8 mouse cellular contexts compared by ENCODE assay signal in the genomic region with DNA sequence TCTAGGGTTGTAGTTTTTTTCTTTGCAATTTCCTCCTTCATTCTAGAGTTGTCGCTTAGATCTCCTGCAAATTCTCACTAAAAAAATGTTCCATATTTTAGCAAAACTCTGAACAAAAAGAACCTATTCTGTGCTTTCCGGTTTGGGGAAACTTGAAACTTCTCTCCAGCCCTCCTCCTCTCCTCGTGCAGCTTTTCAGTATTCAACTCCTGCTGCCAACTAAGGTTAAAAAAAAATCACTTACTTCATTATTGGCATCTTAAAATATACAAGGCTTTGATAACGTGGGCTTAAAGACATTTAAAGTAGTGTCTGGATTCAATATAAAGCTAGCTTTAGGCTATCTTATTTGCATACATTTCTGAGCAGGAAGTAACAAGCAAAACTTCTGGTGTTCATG. TPM values are rescaled to one million over a fixed set of nuclear protein-coding genes. Genes with fewer than 3 reads are reported as not detected.
DNase-seq lines count a peak whose midpoint lies in the region; ATAC-seq lines count a peak whose summit lies in the region.

No protein-coding gene starts in this region.

- H3K9ac ChIP-seq in heart, embryonic 16.5 days (ENCODE audit: low read length): peak overlapping the region; percentile 61
- H3K9ac ChIP-seq in hindbrain, embryonic 12.5 days: no peak overlapping the region; the same call in 1 of the 2 replicates
- H3K9ac ChIP-seq in midbrain, embryonic 11.5 days (ENCODE audit: low read length): peak overlapping the region; percentile 27; the same call in 1 of the 2 replicates

- peak overlapping the region; percentile 70 for H3K4me3 ChIP-seq in heart, embryonic 16.5 days (ENCODE audit: low read length)
- H3K4me3 ChIP-seq in hindbrain, embryonic 12.5 days: peak overlapping the region; percentile 44
- peak overlapping the region; percentile 43 for H3K4me3 ChIP-seq in midbrain, embryonic 11.5 days (ENCODE audit: low read depth, low read length)

- peak; percentile 12; the same call in 1 of the 2 replicates for ATAC-seq in heart, embryonic 16.5 days (replicated peaks; ENCODE audit: extremely low read depth, insufficient read depth, low FRiP score)
- peak; percentile 32; the same call in 1 of the 2 replicates for ATAC-seq in hindbrain, embryonic 12.5 days (ENCODE audit: low FRiP score)
- no peak; the same call in 1 of the 2 replicates for ATAC-seq in midbrain, embryonic 11.5 days (ENCODE audit: low FRiP score)

- WGBS in heart, embryonic 16.5 days: 9% methylated on average over 4 of the region's 4 CpGs
- WGBS in hindbrain, embryonic 12.5 days: 17% methylated on average over 4 of the region's 4 CpGs
- 16% methylated on average over 4 of the region's 4 CpGs for WGBS in midbrain, embryonic 11.5 days

- no peaks in the 10 kb centered on the region for H3K27me3 ChIP-seq in heart, embryonic 16.5 days (ENCODE audit: control insufficient read depth, insufficient read depth, low read length)
- H3K27me3 ChIP-seq in hindbrain, embryonic 12.5 days: no peaks in the 10 kb centered on the region
- no peaks in the 10 kb centered on the region for H3K27me3 ChIP-seq in midbrain, embryonic 11.5 days (ENCODE audit: control insufficient read depth, insufficient read depth, low read length)

- no peaks in the 10 kb centered on the region for H3K9me3 ChIP-seq in heart, embryonic 16.5 days (replicated peaks; ENCODE audit: control insufficient read depth, low read length)
- no peaks in the 10 kb centered on the region for H3K9me3 ChIP-seq in hindbrain, embryonic 12.5 days (replicated peaks)
- H3K9me3 ChIP-seq in midbrain, embryonic 11.5 days (ENCODE audit: control insufficient read depth, low read length): no peaks in the 10 kb centered on the region

- intact Hi-C loops in heart, postnatal 10 days (cut with DNase I): loop anchor here (2.0 to 10.0 kb wide), 4 partner anchors 82 to 552 kb away; a partner anchor contains a TSS
- intact Hi-C loops in left cerebral cortex, postnatal 36 days (cut with DNase I): loop anchor here (10.0 kb wide), 2 partner anchors 260 kb away; a partner anchor contains a TSS

- no peak for DNase-seq in heart, postnatal 10 days
- peak; percentile 28 for DNase-seq in NIH3T3 (ENCODE audit: low read depth)
- DNase-seq in midbrain, embryonic 11.5 days (ENCODE audit: low spot score, missing footprints): peak; percentile 92
- no peak for DNase-seq in urinary bladder, postnatal 25 days (ENCODE audit: low spot score)
- DNase-seq in adrenal gland, postnatal 10 days: no peak
- DNase-seq in left cerebral cortex, postnatal 36 days (ENCODE audit: low spot score in 2 of 2): no peak

- H3K4me2 ChIP-seq in heart, embryonic 16.5 days (ENCODE audit: low read depth, low read length): peak overlapping the region; percentile 55
- peak overlapping the region; percentile 50 for H3K4me2 ChIP-seq in hindbrain, embryonic 12.5 days (replicated peaks)
- H3K4me2 ChIP-seq in midbrain, embryonic 11.5 days: peak overlapping the region; percentile 28; the same call in 1 of the 2 replicates

- no peaks in the 10 kb centered on the region for H3K4me1 ChIP-seq in heart, embryonic 16.5 days (ENCODE audit: control insufficient read depth, insufficient read depth, low read length)
- no peaks in the 10 kb centered on the region for H3K4me1 ChIP-seq in hindbrain, embryonic 12.5 days
- H3K4me1 ChIP-seq in midbrain, embryonic 11.5 days (ENCODE audit: control insufficient read depth, insufficient read depth, low read length): no peaks in the 10 kb centered on the region

- H3K36me3 ChIP-seq in heart, embryonic 16.5 days (ENCODE audit: control insufficient read depth, insufficient read depth): no peaks in the 10 kb centered on the region
- no peaks in the 10 kb centered on the region for H3K36me3 ChIP-seq in hindbrain, embryonic 12.5 days
- no peaks in the 10 kb centered on the region for H3K36me3 ChIP-seq in midbrain, embryonic 11.5 days (ENCODE audit: control insufficient read depth, insufficient read depth, low read length)

- H3K27ac ChIP-seq in heart, embryonic 16.5 days (ENCODE audit: low read length): peak overlapping the region; percentile 68
- H3K27ac ChIP-seq in hindbrain, embryonic 12.5 days: peak overlapping the region; percentile 90; the same call in 1 of the 2 replicates
- peak overlapping the region; percentile 89; the same call in 1 of the 2 replicates for H3K27ac ChIP-seq in midbrain, embryonic 11.5 days (ENCODE audit: low read depth, low read length)

RNA-seq across cellular contexts. Expression of a gene that starts 0.4 kb away (rescaled TPM):
- polyA plus RNA-seq in heart, embryonic 16.5 days (2015; fragmentation: Nextera tagmentation; extraction: Ambion mirVana): 75.2 and 78.3 TPM in 2 replicates
- total RNA-seq in heart, postnatal 10 days (2021): 10 to 100 TPM; 57.6 to 59.8 TPM
- 194 and 206 TPM in 2 replicates for polyA plus RNA-seq in hindbrain, embryonic 12.5 days (2016; fragmentation: Nextera tagmentation; extraction: Ambion mirVana)
- 185 and 229 TPM in 2 replicates for polyA plus RNA-seq in midbrain, embryonic 11.5 days (2014; fragmentation: Nextera tagmentation; extraction: Ambion mirVana)
- total RNA-seq in adrenal gland, postnatal 10 days (2021): 100 to 1,000 TPM; 121 to 128 TPM
- total RNA-seq in left cerebral cortex, postnatal 36 days (2021): 10 to 100 TPM; 57.7 to 58.9 TPM

Comparison
In these comparisons a context has a peak if more than half of its experiments do, and no peak if none do; other contexts are left out.
1. DNase-seq: peak in NIH3T3 (single experiment) and midbrain, embryonic 11.5 days (single experiment); none in heart, postnatal 10 days (0 of 2), urinary bladder, postnatal 25 days (single experiment), adrenal gland, postnatal 10 days (single experiment) and left cerebral cortex, postnatal 36 days (0 of 2).
2. Peak in every context shown above with its lines, with median percentiles within 50 percentile points of each other: H3K27ac ChIP-seq, H3K4me2 ChIP-seq and H3K4me3 ChIP-seq.